Mouse (Mus musculus) CH12.LX (cell line): ENCODE measurements around the gene Sipa1l3.

ENCODE experiments used
- CHD2 ChIP-seq: IDR thresholded peaks from 2 replicates; pipeline ENCODE4 v1.6.1; 2011; ENCODE audit warnings: low read length, improper control_type of control experiment
- CTCF ChIP-seq, 2 experiments: IDR thresholded peaks in 1 of 2; conservative IDR thresholded peaks in 1 of 2; 2 replicates each; pipeline ENCODE4 v1.5.1; 2011 to 2012; ENCODE audit warnings: low read depth in 2 of 2, low read length in 2 of 2, improper control_type of control experiment in 1 of 2, inconsistent platforms in 1 of 2, mild to moderate bottlenecking in 1 of 2, moderate library complexity in 1 of 2
- E2F4 ChIP-seq: IDR thresholded peaks from 2 replicates; pipeline ENCODE4 v1.6.1; 2011; ENCODE audit warnings: low read depth, low read length, improper control_type of control experiment; ENCODE audit not compliant: insufficient replicate concordance
- ELF1 ChIP-seq: IDR thresholded peaks from 2 replicates; pipeline ENCODE4 v1.6.1; 2014; ENCODE audit warnings: low read depth, mild to moderate bottlenecking, inconsistent platforms, low read length, improper control_type of control experiment
- HCFC1 ChIP-seq: IDR thresholded peaks from 2 replicates; pipeline ENCODE4 v1.6.1; 2012; ENCODE audit warnings: low read depth, mild to moderate bottlenecking, inconsistent platforms, low read length, improper control_type of control experiment
- JUND ChIP-seq: conservative IDR thresholded peaks from 2 replicates; pipeline ENCODE4 v1.6.1; 2011; ENCODE audit warnings: low read depth, low read length, improper control_type of control experiment
- NELFE ChIP-seq: IDR thresholded peaks from 2 replicates; pipeline ENCODE4 v1.6.1; 2011; ENCODE audit warnings: low read depth, low read length, improper control_type of control experiment
- POLR2A ChIP-seq: IDR thresholded peaks from 2 replicates; pipeline ENCODE4 v1.6.1; 2011; ENCODE audit warnings: low read depth, mild to moderate bottlenecking, improper control_type of control experiment, low read length
- TCF12 ChIP-seq: IDR thresholded peaks from 2 replicates; pipeline ENCODE4 v1.6.1; 2014; ENCODE audit warnings: low read depth, mild to moderate bottlenecking, inconsistent platforms, low read length, improper control_type of control experiment
- USF1 ChIP-seq: IDR thresholded peaks from 2 replicates; pipeline ENCODE4 v1.6.1; 2014; ENCODE audit warnings: low read depth, mild to moderate bottlenecking, inconsistent platforms, low read length, improper control_type of control experiment
- ZKSCAN1 ChIP-seq: IDR thresholded peaks from 2 replicates; pipeline ENCODE4 v1.6.1; 2012; ENCODE audit warnings: low read depth, inconsistent platforms, low read length, improper control_type of control experiment, borderline replicate concordance

- no peak for TF ChIP-seq NELFE
- TF ChIP-seq CTCF (conservative IDR thresholded peaks at IDR 0.05 in 1 of 2, IDR thresholded peaks at IDR 0.05 in 1 of 2; ENCODE audit: low read depth in 2 of 2, low read length in 2 of 2) = no peak
- no peak for TF ChIP-seq JUND
- no peak for TF ChIP-seq ZKSCAN1
- TF ChIP-seq USF1 = no peak
- no peak for TF ChIP-seq POLR2A
- TF ChIP-seq E2F4 = no peak
- TF ChIP-seq HCFC1 = no peak
- no peak for TF ChIP-seq CHD2
- no peak for TF ChIP-seq ELF1
- no peak for TF ChIP-seq TCF12
Measured at GRCm38 (mm10) chr7:29485721-29486120, 32.7 kb downstream of the Sipa1l3 start.
